Mouse (Mus musculus) brown adipose tissue, adult 24 weeks (tissue): ENCODE measurements around the gene Mrps14. TPM values are rescaled to one million over a fixed set of nuclear protein-coding genes. Genes with fewer than 3 reads are reported as not detected.
A peak's percentile ranks its signal among the peaks of the same experiment; 100 is the strongest.

Source experiments
- H3K27ac ChIP-seq: fragments of 200-500 bp; replicated peaks from 2 replicates; pipeline ENCODE4 v1.5.1; 2012; ENCODE audit warnings: low read depth, mild to moderate bottlenecking, low read length
- H3K4me1 ChIP-seq: fragments of 200-500 bp; 2 replicates; pipeline ENCODE4 v1.6.1; 2012; ENCODE audit warnings: low read length, mixed read lengths; ENCODE audit not compliant: control insufficient read depth, insufficient read depth, insufficient read length
- H3K4me3 ChIP-seq: fragments of 200-500 bp; 2 replicates; pipeline ENCODE4 v1.5.1; 2012; ENCODE audit warnings: low read depth, mild to moderate bottlenecking, low read length, moderate library complexity; ENCODE audit not compliant: insufficient read depth
- polyA plus RNA-seq: library from polyadenylated mRNA; stranded (reverse); fragments of >200 nt; gene quantifications from 2 replicates; pipeline ENCODE4 v1.2.4, GENCODE M21; 2012; ENCODE audit not compliant: missing spikeins, insufficient read depth, insufficient read length

The Mrps14 gene
- polyA plus RNA-seq, 1 experiment, result 200 TPM

- Histone ChIP-seq H3K4me1 (peaks cover 4% of the 10 kb centered on the region; the same call in 1 of the 2 replicates), H3K4me3 (peak overlapping the region; percentile 83), H3K27ac (peak overlapping the region; percentile 79; the same call in 1 of the 2 replicates)
Measured at GRCm38 (mm10) chr1:160211597-160212122, 16.6 kb downstream of the Mrps14 start.

GRCm38 (mm10) chr1:160212123-160212691 is 17.2 kb downstream of the Mrps14 start:
- Histone ChIP-seq H3K27ac (peak overlapping the region; percentile 79), H3K4me3 (peak overlapping the region; percentile 83), H3K4me1 (peaks cover 4% of the 10 kb centered on the region; the same call in 1 of the 2 replicates)

GRCm38 (mm10) chr1:160212703-160213669 is 18.0 kb downstream of the Mrps14 start, which contains the start of gene Cacybp:
TSS of gene Cacybp (minus strand) at chr1:160212875.
- H3K4me1 ChIP-seq, result peaks cover 4% of the 10 kb centered on the region; the same call in 1 of the 2 replicates
- H3K27ac ChIP-seq, result peak within 1 kb of the TSS; percentile 99
- peak within 1 kb of the TSS; percentile 87 for H3K4me3 ChIP-seq

GRCm38 (mm10) chr1:160214171-160214570 is 19.2 kb downstream of the Mrps14 start:
- peaks cover 4% of the 10 kb centered on the region; the same call in 1 of the 2 replicates for H3K4me1 ChIP-seq
- H3K27ac ChIP-seq, result no peak overlapping the region
- H3K4me3 ChIP-seq, result no peak overlapping the region

GRCm38 (mm10) chr1:160217898-160218297 is 22.9 kb downstream of the Mrps14 start:
- Histone ChIP-seq H3K27ac (no peak overlapping the region), H3K4me1 (no peaks in the 10 kb centered on the region), H3K4me3 (no peak overlapping the region)

GRCm38 (mm10) chr1:160224093-160224492 is 29.1 kb downstream of the Mrps14 start:
- Histone ChIP-seq H3K4me1 (no peaks in the 10 kb centered on the region), H3K4me3 (no peak overlapping the region), H3K27ac (no peak overlapping the region)

- H3K27ac ChIP-seq, result no peak overlapping the region
- H3K4me3 ChIP-seq, result no peak overlapping the region
- no peaks in the 10 kb centered on the region for H3K4me1 ChIP-seq
Measured at GRCm38 (mm10) chr1:160227196-160227595, 32.2 kb downstream of the Mrps14 start.

- no peaks in the 10 kb centered on the region for H3K4me1 ChIP-seq
- H3K27ac ChIP-seq, result no peak overlapping the region
- no peak overlapping the region for H3K4me3 ChIP-seq
Measured at GRCm38 (mm10) chr1:160227850-160228249, 32.8 kb downstream of the Mrps14 start.

GRCm38 (mm10) chr1:160231013-160231412 is 36.0 kb downstream of the Mrps14 start:
- Histone ChIP-seq H3K27ac (no peak overlapping the region), H3K4me3 (no peak overlapping the region), H3K4me1 (no peaks in the 10 kb centered on the region)

GRCm38 (mm10) chr1:160232113-160232512 is 37.1 kb downstream of the Mrps14 start:
- no peak overlapping the region for H3K4me3 ChIP-seq
- no peak overlapping the region for H3K27ac ChIP-seq
- H3K4me1 ChIP-seq, result no peaks in the 10 kb centered on the region

GRCm38 (mm10) chr1:160233921-160234320 is 38.9 kb downstream of the Mrps14 start:
- no peak overlapping the region for H3K27ac ChIP-seq
- H3K4me1 ChIP-seq, result no peaks in the 10 kb centered on the region
- H3K4me3 ChIP-seq, result no peak overlapping the region

- H3K4me3 ChIP-seq, result no peak overlapping the region
- no peak overlapping the region for H3K27ac ChIP-seq
- H3K4me1 ChIP-seq, result no peaks in the 10 kb centered on the region
Measured at GRCm38 (mm10) chr1:160237981-160238380, 43.0 kb downstream of the Mrps14 start.

GRCm38 (mm10) chr1:160238852-160239443 is 43.9 kb downstream of the Mrps14 start:
- no peaks in the 10 kb centered on the region for H3K4me1 ChIP-seq
- no peak overlapping the region for H3K27ac ChIP-seq
- H3K4me3 ChIP-seq, result no peak overlapping the region

GRCm38 (mm10) chr1:160240091-160240490 is 45.1 kb downstream of the Mrps14 start:
- Histone ChIP-seq H3K27ac (no peak overlapping the region), H3K4me3 (no peak overlapping the region), H3K4me1 (no peaks in the 10 kb centered on the region)

- Histone ChIP-seq H3K27ac (no peak overlapping the region), H3K4me3 (no peak overlapping the region), H3K4me1 (no peaks in the 10 kb centered on the region)
Measured at GRCm38 (mm10) chr1:160244689-160245088, 49.7 kb downstream of the Mrps14 start.
